Mouse (Mus musculus) ovary, adult 18-20 months (tissue): ENCODE measurements around the gene Mtg1.

ENCODE experiments used
- DNase-seq: peaks from one replicate; pipeline ENCODE4 v3.0.0; 2022; ENCODE audit warnings: low spot score, mixed read lengths

Gene Mtg1

GRCm38 (mm10) chr7:140188391-140189328 lies 51.3 kb downstream of the Mtg1 start:
- no peak for DNase-seq

GRCm38 (mm10) chr7:140190435-140190834 lies 53.1 kb downstream of the Mtg1 start:
- DNase-seq: no peak

- no peak for DNase-seq
These were observed 55.1 kb downstream of the Mtg1 start for GRCm38 (mm10) chr7:140192445-140192844.

- no peak for DNase-seq
These were observed 55.5 kb downstream of the Mtg1 start for GRCm38 (mm10) chr7:140192851-140193250.

- DNase-seq: no peak
These were observed 56.7 kb downstream of the Mtg1 start for GRCm38 (mm10) chr7:140194031-140194430.

GRCm38 (mm10) chr7:140196002-140196401 lies 58.6 kb downstream of the Mtg1 start:
- no peak for DNase-seq
